Mouse (Mus musculus) MEL (cell line): Measurements from ENCODE around the gene Ccdc34.

Experiments used
- CHD2 ChIP-seq: IDR thresholded peaks from 2 replicates; pipeline ENCODE4 v1.6.1; 2011; ENCODE audit warnings: low read length, improper control_type of control experiment
- CTCF ChIP-seq, 3 experiments: IDR thresholded peaks in 2 of 3; conservative IDR thresholded peaks in 1 of 3; 2 replicates each; pipeline ENCODE4 v1.5.1; 2011 to 2012; ENCODE audit warnings: low read length in 3 of 3, low read depth in 2 of 3, mild to moderate bottlenecking in 2 of 3, improper control_type of control experiment in 1 of 3, inconsistent platforms in 1 of 3, mixed read lengths in 1 of 3, moderate library complexity in 1 of 3; ENCODE audit not compliant: control insufficient read depth in 1 of 3, insufficient read depth in 1 of 3, poor library complexity in 1 of 3, severe bottlenecking in 1 of 3
- ELF1 ChIP-seq: IDR thresholded peaks from 2 replicates; pipeline ENCODE4 v1.6.1; 2014; ENCODE audit warnings: low read depth, mild to moderate bottlenecking, inconsistent platforms, low read length, improper control_type of control experiment, moderate library complexity
- MAFK ChIP-seq: IDR thresholded peaks from 2 replicates; pipeline ENCODE4 v1.6.1; 2011; ENCODE audit warnings: low read depth, mild to moderate bottlenecking, low read length, improper control_type of control experiment, borderline replicate concordance
- MAZ ChIP-seq: IDR thresholded peaks from 2 replicates; pipeline ENCODE4 v1.6.1; 2012; ENCODE audit warnings: low read depth, mild to moderate bottlenecking, inconsistent platforms, low read length, improper control_type of control experiment
- POLR2A ChIP-seq, 2 experiments: IDR thresholded peaks; 2 replicates each; pipeline ENCODE4 v1.6.1; 2011 to 2012; ENCODE audit warnings: low read length in 2 of 2, mild to moderate bottlenecking in 2 of 2, control low read depth in 1 of 2, improper control_type of control experiment in 1 of 2, low read depth in 1 of 2, moderate library complexity in 1 of 2; ENCODE audit not compliant: control insufficient read depth in 1 of 2, insufficient read depth in 1 of 2, poor library complexity in 1 of 2
- POLR2AphosphoS2 ChIP-seq: IDR thresholded peaks from 2 replicates; pipeline ENCODE4 v1.6.1; 2011; ENCODE audit warnings: low read length, improper control_type of control experiment
- TAL1 ChIP-seq: IDR thresholded peaks from 2 replicates; pipeline ENCODE4 v1.6.1; 2012; ENCODE audit warnings: mild to moderate bottlenecking, inconsistent platforms, low read length, moderate library complexity, mixed read lengths
- UBTF ChIP-seq: IDR thresholded peaks from 2 replicates; pipeline ENCODE4 v1.6.1; 2012; ENCODE audit warnings: low read depth, mild to moderate bottlenecking, inconsistent platforms, low read length, improper control_type of control experiment, moderate library complexity, borderline replicate concordance; ENCODE audit not compliant: insufficient read depth
- USF1 ChIP-seq: IDR thresholded peaks from 2 replicates; pipeline ENCODE4 v1.6.1; 2014; ENCODE audit warnings: low read depth, mild to moderate bottlenecking, inconsistent platforms, low read length, improper control_type of control experiment, moderate library complexity
- ZC3H11A ChIP-seq: IDR thresholded peaks from 2 replicates; pipeline ENCODE4 v1.6.1; 2012; ENCODE audit warnings: low read depth, mild to moderate bottlenecking, inconsistent platforms, low read length, improper control_type of control experiment
- ZNF384 ChIP-seq: IDR thresholded peaks from 2 replicates; pipeline ENCODE4 v1.6.1; 2012; ENCODE audit warnings: low read depth, mild to moderate bottlenecking, inconsistent platforms, low read length, improper control_type of control experiment

GRCm38 (mm10) chr2:110077240-110077639 is 59.6 kb downstream of the Ccdc34 start:
- TF ChIP-seq USF1 (no peak), POLR2A (IDR thresholded peaks at IDR 0.05; ENCODE audit: control insufficient read depth in 1 of 2, insufficient read depth in 1 of 2, low read depth in 1 of 2, low read length in 2 of 2, poor library complexity in 1 of 2) (no peak), ZNF384 (no peak), UBTF (no peak), TAL1 (no peak), CHD2 (no peak), ZC3H11A (no peak), CTCF (IDR thresholded peaks at IDR 0.05 in 2 of 3, conservative IDR thresholded peaks at IDR 0.05 in 1 of 3; ENCODE audit: control insufficient read depth in 1 of 3, insufficient read depth in 1 of 3, low read depth in 2 of 3, low read length in 3 of 3, poor library complexity in 1 of 3, severe bottlenecking in 1 of 3) (no peak), POLR2AphosphoS2 (no peak), MAZ (no peak), MAFK (no peak), ELF1 (no peak)
